Mouse (Mus musculus): ENCODE measurements at regions not wholly inside any gene's neighbourhood (a gene's known extent, or its start where the extent isn't known, plus 50 kb on each side); places are given as distances from the start of the nearest gene placed in this dataset.

DNA sequence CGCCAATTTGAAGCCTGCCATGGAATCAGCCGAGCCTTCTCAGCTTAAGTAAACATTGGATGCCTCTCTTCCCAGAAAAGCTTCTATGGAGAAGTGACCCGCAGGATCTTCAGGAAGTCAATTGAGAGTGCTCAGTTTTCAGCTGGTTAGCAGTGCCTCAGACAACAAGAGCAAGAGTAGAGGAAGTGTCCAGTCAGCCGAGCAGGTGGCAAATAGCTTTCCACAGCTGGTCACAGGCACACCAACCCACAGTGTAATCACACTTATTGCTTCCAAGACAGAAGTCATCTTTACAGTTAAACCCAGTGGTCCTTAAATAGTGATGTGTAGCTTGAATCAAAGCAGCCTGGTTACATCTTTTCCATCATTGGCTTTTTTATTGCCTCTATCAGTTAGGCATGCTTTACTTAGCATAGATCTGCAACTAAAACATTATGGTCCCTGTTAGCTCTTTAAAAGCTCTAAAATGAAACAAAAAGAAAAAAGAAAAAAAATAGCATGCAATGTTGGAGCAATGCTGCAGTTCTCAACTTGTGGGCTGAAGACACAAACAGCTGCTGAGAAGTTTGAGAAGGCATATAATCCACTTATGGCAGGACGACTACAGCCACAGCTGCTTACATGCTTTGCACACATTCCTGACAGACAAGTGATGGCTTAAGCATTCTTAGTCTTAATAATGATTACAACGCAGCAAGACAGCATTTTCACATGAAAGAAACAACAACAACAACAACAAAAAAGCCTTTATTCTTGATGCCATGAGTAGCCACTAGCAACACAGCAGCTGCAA, 444.5 kb downstream of the Tmem135 start:
- ATAC-seq (ENCODE audit: poor library complexity, severe bottlenecking): no peak

DNA sequence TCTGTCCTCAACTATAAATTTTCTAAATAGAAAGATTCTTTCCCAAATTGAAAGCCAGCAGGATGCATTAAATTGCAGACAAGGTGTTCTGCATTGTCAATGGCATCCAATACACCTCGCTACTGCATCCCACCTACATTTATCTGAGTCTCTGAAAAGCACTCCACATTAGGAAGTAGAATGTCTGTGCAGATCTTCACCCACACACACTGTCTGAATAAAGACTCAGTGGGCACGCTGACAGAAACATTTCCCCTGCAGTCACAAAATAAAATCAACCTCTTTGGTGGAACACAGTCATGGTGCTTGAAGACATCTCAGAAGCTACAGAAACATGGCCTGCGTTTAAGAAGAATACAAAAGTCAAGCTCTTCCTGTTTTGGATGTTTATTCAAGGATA, 449.0 kb downstream of the Tmem135 start:
- ATAC-seq (ENCODE audit: poor library complexity, severe bottlenecking): no peak

DNA sequence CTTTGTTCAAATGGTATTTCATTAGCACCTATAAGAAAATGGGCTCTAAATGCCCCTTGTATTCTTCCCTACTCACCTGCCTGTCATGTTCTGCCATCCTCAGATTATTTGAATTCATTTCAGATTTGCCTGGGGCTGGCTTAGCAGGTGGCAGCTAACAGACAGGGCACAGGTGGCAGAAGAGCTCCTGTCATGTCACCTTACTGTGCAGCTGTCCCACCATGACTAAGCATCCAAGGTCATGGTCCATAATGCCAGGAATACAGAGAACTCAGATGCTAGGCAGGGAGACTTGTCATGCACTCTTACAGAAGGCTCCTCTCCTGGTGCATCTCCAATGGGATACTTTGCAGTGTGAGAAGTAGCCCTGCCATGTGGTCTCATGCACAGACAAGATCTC, 458.7 kb downstream of the Tmem135 start:
- ATAC-seq (ENCODE audit: poor library complexity, severe bottlenecking): no peak

DNA sequence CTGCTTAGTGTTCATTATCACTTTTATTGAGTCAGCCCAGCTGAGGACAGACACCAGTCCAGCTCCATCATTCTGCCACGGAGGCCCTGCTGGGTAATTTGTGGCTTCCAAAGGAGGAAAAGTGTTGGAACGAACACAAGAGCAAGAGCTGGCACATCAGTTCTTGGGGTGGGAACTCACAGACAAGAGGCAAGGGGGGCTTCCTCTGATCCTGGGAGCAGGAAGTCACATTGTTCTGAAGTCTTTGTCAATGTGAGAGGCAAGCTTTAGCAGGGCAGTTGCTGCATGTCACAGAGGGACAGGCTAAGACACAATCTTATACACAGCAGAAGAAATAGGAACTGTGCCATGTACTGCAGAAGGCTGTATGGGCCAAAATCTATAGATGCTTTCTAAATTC, 459.1 kb downstream of the Tmem135 start:
- no peak for ATAC-seq (ENCODE audit: poor library complexity, severe bottlenecking)

DNA sequence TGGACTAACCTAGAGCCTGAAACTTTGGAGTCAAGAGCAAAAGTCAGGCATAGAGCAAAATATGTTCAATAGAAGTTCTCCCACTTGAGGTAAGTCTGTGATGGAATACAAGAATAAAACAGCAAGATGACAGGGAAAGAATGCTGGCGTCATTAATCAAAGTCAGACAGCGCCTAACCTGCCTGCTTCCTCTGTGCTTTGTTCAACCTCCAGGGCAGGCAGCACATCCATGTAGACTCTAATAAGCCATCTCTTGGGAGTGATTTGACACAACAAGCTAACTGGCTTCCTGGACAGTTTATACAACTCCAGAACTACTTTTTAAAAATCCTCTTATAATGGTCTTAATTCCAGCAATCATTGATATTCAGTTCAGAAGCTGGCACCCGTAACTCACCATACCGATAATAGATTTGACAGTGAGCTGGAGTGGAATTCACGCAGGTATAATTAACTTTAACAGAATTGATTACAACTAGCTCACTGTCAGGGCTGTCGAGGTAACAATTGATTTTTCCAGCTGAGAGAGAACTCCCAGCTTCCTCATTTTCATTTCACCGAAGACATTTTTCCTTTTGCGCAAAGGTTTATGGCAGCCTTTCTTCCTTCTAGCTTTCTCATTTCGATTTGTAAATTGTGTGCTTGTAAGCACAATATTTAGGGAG, 462.6 kb downstream of the Tmem135 start:
- ATAC-seq (ENCODE audit: poor library complexity, severe bottlenecking): no peak

DNA sequence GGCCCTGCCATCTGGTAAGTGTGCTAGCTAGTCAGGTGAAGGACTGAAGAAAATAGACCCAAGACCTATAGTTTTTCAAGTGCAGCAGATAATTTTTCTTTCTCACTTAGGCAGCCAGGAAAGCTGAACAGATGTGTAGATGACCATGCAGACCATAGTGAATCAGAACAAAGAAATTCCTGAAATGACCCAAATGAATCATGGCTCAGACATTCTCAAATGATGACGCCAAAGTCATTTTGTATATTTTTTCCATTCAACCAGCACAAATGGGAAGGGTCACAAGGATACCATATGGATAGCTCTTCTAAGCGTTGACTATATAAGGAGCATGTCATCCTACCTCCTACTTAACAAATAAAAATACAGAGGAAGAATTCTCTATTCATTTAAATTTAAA, 463.8 kb downstream of the Tmem135 start:
- ATAC-seq (ENCODE audit: poor library complexity, severe bottlenecking): no peak

DNA sequence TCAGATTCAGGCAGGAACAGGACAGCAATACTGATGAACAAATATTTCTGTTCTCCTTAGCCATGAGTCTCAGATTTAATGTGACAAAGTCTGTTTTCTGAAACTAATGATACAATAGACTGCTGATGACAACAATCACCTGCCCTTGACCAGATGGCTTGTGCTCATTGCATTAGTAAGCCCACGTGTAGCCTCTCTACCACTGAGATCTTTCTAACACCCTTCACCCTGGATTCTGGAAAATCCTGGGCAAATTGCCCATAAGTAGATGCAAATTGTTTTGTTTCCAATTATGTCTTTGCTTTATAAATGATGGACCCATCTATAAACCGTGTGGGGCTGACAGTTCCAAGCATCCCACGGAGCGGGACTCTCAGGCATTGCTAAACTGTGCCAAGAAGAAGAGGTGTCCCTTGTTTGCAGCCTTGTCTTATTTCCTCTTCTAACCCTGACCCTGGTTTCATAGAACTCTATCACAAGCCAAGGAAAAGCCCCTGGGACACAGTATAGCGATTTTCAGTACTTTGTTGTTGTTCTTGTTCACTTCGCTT, 475.7 kb downstream of the Tmem135 start:
- ATAC-seq (ENCODE audit: poor library complexity, severe bottlenecking): no peak
